Mouse (Mus musculus) adrenal gland, adult (tissue): ENCODE measurements around the gene Gnai2.
A peak's percentile ranks its signal among the peaks of the same experiment; 100 is the strongest.

ENCODE experiments used
- DNase-seq, 2 experiments: peaks; one replicate each; pipeline ENCODE4 v3.0.0; 2022 to 2023; ENCODE audit warnings: low spot score in 1 of 2; ENCODE audit not compliant: inconsistent age in 2 of 2

Gnai2 gene

GRCm38 (mm10) chr9:107631861-107632260 lies 3.3 kb downstream of the Gnai2 start:
- peak in 1 of 2 experiments; percentile 36 for DNase-seq

- DNase-seq, result no peak
Observed at GRCm38 (mm10) chr9:107631311-107631826, 3.8 kb downstream of the Gnai2 start.

- peak in 1 of 2 experiments; percentile 46 for DNase-seq
Observed at GRCm38 (mm10) chr9:107630576-107630975, 4.6 kb downstream of the Gnai2 start.

- DNase-seq, result peak in 1 of 2 experiments; percentile 47
Observed at GRCm38 (mm10) chr9:107629901-107630425, 5.2 kb downstream of the Gnai2 start.

- no peak for DNase-seq
Observed at GRCm38 (mm10) chr9:107629411-107629730, 5.8 kb downstream of the Gnai2 start.

GRCm38 (mm10) chr9:107628721-107629410 lies 6.3 kb downstream of the Gnai2 start:
- peak; percentile 60 to 76 for DNase-seq

GRCm38 (mm10) chr9:107627387-107628255 lies 7.5 kb downstream of the Gnai2 start:
- peak in 1 of 2 experiments; percentile 39 for DNase-seq

GRCm38 (mm10) chr9:107626844-107627277 lies 8.3 kb downstream of the Gnai2 start:
- peak; percentile 74 to 87 for DNase-seq

- peak in 1 of 2 experiments; percentile 28 for DNase-seq
Observed at GRCm38 (mm10) chr9:107626158-107626843, 8.9 kb downstream of the Gnai2 start.

- peak in 1 of 2 experiments; percentile 38 for DNase-seq
Observed at GRCm38 (mm10) chr9:107625351-107626128, 9.6 kb downstream of the Gnai2 start.

- DNase-seq, result no peak
Observed at GRCm38 (mm10) chr9:107624951-107625350, 10.2 kb downstream of the Gnai2 start.

GRCm38 (mm10) chr9:107624539-107624938 lies 10.6 kb downstream of the Gnai2 start:
- peak in 1 of 2 experiments; percentile 61 for DNase-seq

- DNase-seq, result no peak
Observed at GRCm38 (mm10) chr9:107620954-107621353, 14.2 kb downstream of the Gnai2 start.

GRCm38 (mm10) chr9:107619546-107619879 lies 15.7 kb downstream of the Gnai2 start:
- DNase-seq, result peak; percentile 74 to 76

- DNase-seq, result peak; percentile 76 to 81
Observed at GRCm38 (mm10) chr9:107618778-107619545, 16.2 kb downstream of the Gnai2 start.

- DNase-seq, result no peak
Observed at GRCm38 (mm10) chr9:107618098-107618497, 17.1 kb downstream of the Gnai2 start.

GRCm38 (mm10) chr9:107617461-107617860 lies 17.7 kb downstream of the Gnai2 start:
- DNase-seq, result no peak

GRCm38 (mm10) chr9:107615035-107615434 lies 20.1 kb downstream of the Gnai2 start:
- DNase-seq, result no peak

GRCm38 (mm10) chr9:107612945-107613569 lies 22.1 kb downstream of the Gnai2 start:
- no peak for DNase-seq
